Mouse (Mus musculus): ENCODE data around the gene Crtc1. TPM values are rescaled to one million over a fixed set of nuclear protein-coding genes. Genes with fewer than 3 reads are reported as not detected.

The Crtc1 gene
- polyA plus RNA-seq, 1 experiment from 2014 or later: 23.9 TPM

GRCm38 (mm10) chr8:70409019-70409418, 30.4 kb downstream of the Crtc1 start:
- Histone ChIP-seq H3K4me1 (ENCODE audit: control insufficient read depth, insufficient read depth, low read length) (peaks cover 5% of the 10 kb centered on the region; the same call in 1 of the 2 replicates), H3K4me3 (ENCODE audit: low read depth, low read length) (no peak overlapping the region), H3K27me3 (replicated peaks; ENCODE audit: control insufficient read depth, insufficient read depth, low read length) (no peaks in the 10 kb centered on the region), H3K4me2 (ENCODE audit: low read length) (no peak overlapping the region), H3K36me3 (ENCODE audit: control insufficient read depth, insufficient read depth, low read length) (peaks cover 12% of the 10 kb centered on the region), H3K27ac (ENCODE audit: low read depth, low read length) (no peak overlapping the region), H3K9ac (ENCODE audit: low read length) (0 out of 2 replicates have a peak overlapping the region, but pooled peaks have one; percentile 35), H3K9me3 (replicated peaks; ENCODE audit: control insufficient read depth, low read length) (no peaks in the 10 kb centered on the region)
- ATAC-seq: no peak; the same call in 1 of the 2 replicates
- 83% methylated on average over 10 of the region's 10 CpGs for WGBS
- DNase-seq (ENCODE audit: low spot score): no peak

GRCm38 (mm10) chr8:70408301-70408700, 31.1 kb downstream of the Crtc1 start:
- ATAC-seq (peak; percentile 79), DNase-seq (ENCODE audit: low spot score) (peak; percentile 17)
- no peak overlapping the region for H3K4me2 ChIP-seq (ENCODE audit: low read length)
- H3K4me1 ChIP-seq (ENCODE audit: control insufficient read depth, insufficient read depth, low read length): peaks cover 5% of the 10 kb centered on the region; the same call in 1 of the 2 replicates
- peak overlapping the region; percentile 40; the same call in 1 of the 2 replicates for H3K9ac ChIP-seq (ENCODE audit: low read length)
- peak overlapping the region; percentile 27; the same call in 1 of the 2 replicates for H3K27ac ChIP-seq (ENCODE audit: low read depth, low read length)
- H3K27me3 ChIP-seq (replicated peaks; ENCODE audit: control insufficient read depth, insufficient read depth, low read length): no peaks in the 10 kb centered on the region
- no peak overlapping the region for H3K4me3 ChIP-seq (ENCODE audit: low read depth, low read length)
- H3K9me3 ChIP-seq (replicated peaks; ENCODE audit: control insufficient read depth, low read length): no peaks in the 10 kb centered on the region
- 43% methylated on average over 6 of the region's 6 CpGs for WGBS
- peaks cover 10% of the 10 kb centered on the region for H3K36me3 ChIP-seq (ENCODE audit: control insufficient read depth, insufficient read depth, low read length)

- Histone ChIP-seq H3K4me1 (ENCODE audit: control insufficient read depth, insufficient read depth, low read length) (peaks cover 5% of the 10 kb centered on the region; the same call in 1 of the 2 replicates), H3K4me3 (ENCODE audit: low read depth, low read length) (no peak overlapping the region)
- ATAC-seq: no peak
Observed at GRCm38 (mm10) chr8:70406427-70407069, 32.8 kb downstream of the Crtc1 start.

GRCm38 (mm10) chr8:70405189-70405588, 34.2 kb downstream of the Crtc1 start:
- H3K4me3 ChIP-seq (ENCODE audit: low read depth, low read length): no peak overlapping the region
- DNase-seq (ENCODE audit: low spot score): no peak
- 78% methylated on average over 7 of the region's 7 CpGs for WGBS
- ATAC-seq: no peak
- no peaks in the 10 kb centered on the region for H3K27me3 ChIP-seq (replicated peaks; ENCODE audit: control insufficient read depth, insufficient read depth, low read length)
- no peak overlapping the region for H3K4me2 ChIP-seq (ENCODE audit: low read length)
- H3K27ac ChIP-seq (ENCODE audit: low read depth, low read length): no peak overlapping the region
- H3K36me3 ChIP-seq (ENCODE audit: control insufficient read depth, insufficient read depth, low read length): peaks cover 5% of the 10 kb centered on the region
- peaks cover 5% of the 10 kb centered on the region; the same call in 1 of the 2 replicates for H3K4me1 ChIP-seq (ENCODE audit: control insufficient read depth, insufficient read depth, low read length)
- H3K9me3 ChIP-seq (replicated peaks; ENCODE audit: control insufficient read depth, low read length): no peaks in the 10 kb centered on the region
- no peak overlapping the region for H3K9ac ChIP-seq (ENCODE audit: low read length)

More at GRCm38 (mm10) chr8:70406427-70407069, 32.8 kb downstream of the Crtc1 start:
- H3K27ac ChIP-seq (ENCODE audit: low read depth, low read length): no peak overlapping the region
- peaks cover 5% of the 10 kb centered on the region; the same call in 1 of the 2 replicates for H3K36me3 ChIP-seq (ENCODE audit: control insufficient read depth, insufficient read depth, low read length)
- no peaks in the 10 kb centered on the region for H3K9me3 ChIP-seq (replicated peaks; ENCODE audit: control insufficient read depth, low read length)
- H3K27me3 ChIP-seq (replicated peaks; ENCODE audit: control insufficient read depth, insufficient read depth, low read length): no peaks in the 10 kb centered on the region
- H3K4me2 ChIP-seq (ENCODE audit: low read length): no peak overlapping the region
- H3K9ac ChIP-seq (ENCODE audit: low read length): no peak overlapping the region
- 75% methylated on average over 11 of the region's 11 CpGs for WGBS
- DNase-seq (ENCODE audit: low spot score): no peak

- WGBS: 94% methylated on average over 3 of the region's 3 CpGs
- Histone ChIP-seq H3K4me1 (ENCODE audit: control insufficient read depth, insufficient read depth, low read length) (peaks cover 5% of the 10 kb centered on the region; the same call in 1 of the 2 replicates), H3K9me3 (replicated peaks; ENCODE audit: control insufficient read depth, low read length) (no peaks in the 10 kb centered on the region), H3K9ac (ENCODE audit: low read length) (no peak overlapping the region), H3K27me3 (replicated peaks; ENCODE audit: control insufficient read depth, insufficient read depth, low read length) (no peaks in the 10 kb centered on the region), H3K27ac (ENCODE audit: low read depth, low read length) (no peak overlapping the region), H3K36me3 (ENCODE audit: control insufficient read depth, insufficient read depth, low read length) (peaks cover 10% of the 10 kb centered on the region), H3K4me2 (ENCODE audit: low read length) (no peak overlapping the region), H3K4me3 (ENCODE audit: low read depth, low read length) (no peak overlapping the region)
- ATAC-seq (no peak), DNase-seq (ENCODE audit: low spot score) (no peak)
Observed at GRCm38 (mm10) chr8:70404212-70404611, 35.2 kb downstream of the Crtc1 start.

GRCm38 (mm10) chr8:70397611-70398563, 41.5 kb downstream of the Crtc1 start:
- H3K9ac ChIP-seq (ENCODE audit: low read length): no peak overlapping the region
- no peaks in the 10 kb centered on the region for H3K4me1 ChIP-seq (ENCODE audit: control insufficient read depth, insufficient read depth, low read length)
- no peak overlapping the region for H3K4me3 ChIP-seq (ENCODE audit: low read depth, low read length)
- WGBS: 87% methylated on average over 16 of the region's 16 CpGs
- no peak overlapping the region for H3K4me2 ChIP-seq (ENCODE audit: low read length)
- peaks cover 5% of the 10 kb centered on the region for H3K36me3 ChIP-seq (ENCODE audit: control insufficient read depth, insufficient read depth, low read length)
- no peak overlapping the region for H3K27ac ChIP-seq (ENCODE audit: low read depth, low read length)
- ATAC-seq (no peak), DNase-seq (ENCODE audit: low spot score) (no peak)
- no peaks in the 10 kb centered on the region for H3K27me3 ChIP-seq (replicated peaks; ENCODE audit: control insufficient read depth, insufficient read depth, low read length)
- no peaks in the 10 kb centered on the region for H3K9me3 ChIP-seq (replicated peaks; ENCODE audit: control insufficient read depth, low read length)

GRCm38 (mm10) chr8:70396184-70396583, 43.2 kb downstream of the Crtc1 start:
- no peak for DNase-seq (ENCODE audit: low spot score)
- H3K4me1 ChIP-seq (ENCODE audit: control insufficient read depth, insufficient read depth, low read length): no peaks in the 10 kb centered on the region
- H3K27ac ChIP-seq (ENCODE audit: low read depth, low read length): no peak overlapping the region
- H3K4me2 ChIP-seq (ENCODE audit: low read length): no peak overlapping the region
- peaks cover 16% of the 10 kb centered on the region for H3K36me3 ChIP-seq (ENCODE audit: control insufficient read depth, insufficient read depth, low read length)
- no peaks in the 10 kb centered on the region for H3K27me3 ChIP-seq (replicated peaks; ENCODE audit: control insufficient read depth, insufficient read depth, low read length)
- WGBS: 80% methylated on average over 5 of the region's 5 CpGs
- no peak for ATAC-seq
- H3K4me3 ChIP-seq (ENCODE audit: low read depth, low read length): no peak overlapping the region
- H3K9ac ChIP-seq (ENCODE audit: low read length): no peak overlapping the region
- H3K9me3 ChIP-seq (replicated peaks; ENCODE audit: control insufficient read depth, low read length): no peaks in the 10 kb centered on the region

- 70% methylated on average over 5 of the region's 5 CpGs for WGBS
- H3K27ac ChIP-seq (ENCODE audit: low read depth, low read length): no peak overlapping the region
- H3K27me3 ChIP-seq (replicated peaks; ENCODE audit: control insufficient read depth, insufficient read depth, low read length): no peaks in the 10 kb centered on the region
- no peak overlapping the region for H3K4me2 ChIP-seq (ENCODE audit: low read length)
- H3K4me3 ChIP-seq (ENCODE audit: low read depth, low read length): no peak overlapping the region
- ATAC-seq (no peak), DNase-seq (ENCODE audit: low spot score) (no peak)
- H3K4me1 ChIP-seq (ENCODE audit: control insufficient read depth, insufficient read depth, low read length): no peaks in the 10 kb centered on the region
- peaks cover 20% of the 10 kb centered on the region for H3K36me3 ChIP-seq (ENCODE audit: control insufficient read depth, insufficient read depth, low read length)
- H3K9me3 ChIP-seq (replicated peaks; ENCODE audit: control insufficient read depth, low read length): no peaks in the 10 kb centered on the region
- no peak overlapping the region for H3K9ac ChIP-seq (ENCODE audit: low read length)
Observed at GRCm38 (mm10) chr8:70395649-70396048, 43.7 kb downstream of the Crtc1 start.

All from forebrain, embryonic 14.5 days (tissue).